Mouse (Mus musculus) olfactory bulb, adult 2 months (tissue): ENCODE results near the gene Aqr. TPM values are rescaled to one million over a fixed set of nuclear protein-coding genes. Genes with fewer than 3 reads are reported as not detected.

ENCODE experiments used
- H3K27ac ChIP-seq: fragments of 200-500 bp; 2 replicates; pipeline ENCODE4 v1.5.1; 2012; ENCODE audit warnings: low read depth, low read length; ENCODE audit not compliant: insufficient read depth
- H3K4me1 ChIP-seq: fragments of 200-500 bp; 2 replicates; pipeline ENCODE4 v1.6.1; 2012; ENCODE audit warnings: low read length; ENCODE audit not compliant: control insufficient read depth, insufficient read depth
- H3K4me3 ChIP-seq: fragments of 200-500 bp; 2 replicates; pipeline ENCODE4 v1.5.1; 2012; ENCODE audit warnings: mild to moderate bottlenecking, low read depth, low read length, moderate library complexity; ENCODE audit not compliant: insufficient read depth
- CTCF ChIP-seq: fragments of 200-500 bp; IDR thresholded peaks from 2 replicates; pipeline ENCODE4 v1.5.1; 2012; ENCODE audit warnings: low read depth, mild to moderate bottlenecking, low read length, moderate library complexity; ENCODE audit not compliant: insufficient read depth
- POLR2A ChIP-seq: fragments of 200-500 bp; IDR thresholded peaks from 2 replicates; pipeline ENCODE4 v1.6.1; 2012; ENCODE audit warnings: mild to moderate bottlenecking, low read depth, low read length, moderate library complexity; ENCODE audit not compliant: insufficient read depth
- WGBS: fragments of 180-500 bp; shearing (Covaris S2); methylation state at CpG from one replicate; pipeline ENCODE4 v1.1.7; 2018; 5-methylcytosine and 5-hydroxymethylcytosine counted together
- polyA plus RNA-seq: library from polyadenylated mRNA; stranded (reverse); fragments of >200 nt; gene quantifications from 2 replicates; pipeline ENCODE4 v1.2.4, GENCODE M21; 2012; ENCODE audit warnings: low replicate concordance; ENCODE audit not compliant: missing spikeins, insufficient read depth, insufficient read length

Aqr gene
- polyA plus RNA-seq, 1 experiment = not detected

DNA sequence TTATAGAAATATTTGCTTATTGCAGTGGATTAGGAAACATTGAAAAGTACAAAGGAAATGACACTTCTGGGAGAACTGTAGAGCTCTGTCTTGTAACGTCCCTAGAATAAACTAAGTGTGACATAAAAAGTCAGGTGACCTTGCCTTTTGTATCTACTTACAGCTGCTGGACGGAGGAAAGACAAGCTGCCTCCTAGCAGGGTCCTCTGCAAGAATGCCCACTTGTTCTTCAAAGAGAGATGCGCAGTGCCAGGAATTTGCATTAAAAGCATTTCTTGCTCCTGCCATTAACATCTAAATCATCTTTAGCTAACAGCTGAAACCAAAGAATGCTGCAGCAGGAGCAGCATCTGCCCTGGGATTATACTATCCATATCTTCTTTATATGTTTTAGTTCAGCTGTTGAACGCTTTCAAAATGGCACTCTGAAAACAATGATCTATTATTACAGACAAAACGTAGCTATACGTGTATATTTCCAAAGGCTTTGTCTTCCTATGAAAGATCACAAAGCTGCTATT is 126.7 kb downstream of the Aqr start:
- H3K27ac ChIP-seq = no peak overlapping the region
- 53% methylated on average over 6 of the region's 6 CpGs for WGBS
- TF ChIP-seq CTCF = no peak
- no peak for TF ChIP-seq POLR2A
- H3K4me3 ChIP-seq = no peak overlapping the region
- peaks cover 5% of the 10 kb centered on the region; the same call in 1 of the 2 replicates for H3K4me1 ChIP-seq

DNA sequence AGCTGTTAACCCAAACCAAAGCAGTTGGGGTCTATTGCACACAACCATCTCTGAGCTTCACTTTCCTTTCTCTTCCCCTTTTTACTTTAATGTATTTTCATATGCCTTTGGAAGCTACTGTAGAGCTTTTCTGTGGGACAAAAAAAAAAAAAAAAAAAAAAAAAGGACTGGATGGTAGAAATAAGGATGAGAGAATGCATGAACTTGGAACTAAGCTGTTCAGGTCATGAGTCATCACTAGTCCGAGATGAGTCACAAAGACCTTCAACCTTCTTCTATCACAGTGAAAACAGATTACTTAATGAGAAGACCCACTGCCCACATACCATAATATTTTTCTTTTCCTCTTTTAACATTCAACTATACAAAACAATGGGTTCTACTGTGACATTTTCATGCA is 127.2 kb downstream of the Aqr start:
- Histone ChIP-seq H3K27ac (no peak overlapping the region), H3K4me1 (peaks cover 5% of the 10 kb centered on the region; the same call in 1 of the 2 replicates), H3K4me3 (no peak overlapping the region)
- WGBS = 68% methylated on average over 1 of the region's 1 CpGs
- TF ChIP-seq POLR2A = no peak
- TF ChIP-seq CTCF = no peak

- no peak for TF ChIP-seq POLR2A
- no peak for TF ChIP-seq CTCF
- no peak overlapping the region for H3K27ac ChIP-seq
- WGBS = 95% methylated on average over 10 of the region's 10 CpGs
- H3K4me1 ChIP-seq = peaks cover 5% of the 10 kb centered on the region; the same call in 1 of the 2 replicates
- H3K4me3 ChIP-seq = no peak overlapping the region
Observed at GRCm38 (mm10) chr2:114058226-114058796, 128.5 kb downstream of the Aqr start.

GRCm38 (mm10) chr2:114057303-114057853 is 129.4 kb downstream of the Aqr start:
- H3K27ac ChIP-seq = no peak overlapping the region
- no peak overlapping the region for H3K4me3 ChIP-seq
- TF ChIP-seq CTCF (no peak), POLR2A (no peak)
- H3K4me1 ChIP-seq = peaks cover 5% of the 10 kb centered on the region; the same call in 1 of the 2 replicates
- 38% methylated on average over 10 of the region's 10 CpGs for WGBS

DNA sequence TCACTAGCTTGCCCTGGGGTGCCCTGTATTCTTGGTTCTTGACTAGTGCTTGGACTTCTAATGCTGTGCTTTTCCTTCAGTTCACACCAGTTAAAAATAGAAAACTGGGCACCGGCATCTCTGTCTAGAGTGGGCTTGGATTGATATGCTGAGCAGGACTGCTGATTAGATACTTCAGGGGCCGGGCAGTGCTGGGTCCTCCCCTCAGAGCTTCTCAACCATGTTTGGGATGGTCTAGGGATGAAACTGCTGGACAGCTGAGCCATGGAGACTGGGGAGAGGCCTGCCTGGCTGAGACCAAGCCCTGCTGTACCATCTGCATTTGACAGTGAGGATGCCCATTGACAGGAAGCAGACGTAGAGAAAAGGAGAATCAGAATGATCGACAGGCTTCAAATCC is 132.7 kb downstream of the Aqr start:
- WGBS = 79% methylated on average over 4 of the region's 4 CpGs
- Histone ChIP-seq H3K4me1 (peaks cover 5% of the 10 kb centered on the region; the same call in 1 of the 2 replicates), H3K4me3 (no peak overlapping the region), H3K27ac (no peak overlapping the region)
- TF ChIP-seq POLR2A (no peak), CTCF (no peak)

GRCm38 (mm10) chr2:114052696-114053598 is 133.9 kb downstream of the Aqr start, which contains the start of gene Actc1:
TSS of gene Actc1 (minus strand) at chr2:114053548.
- no peak for TF ChIP-seq POLR2A
- H3K4me1 ChIP-seq = peaks cover 5% of the 10 kb centered on the region; the same call in 1 of the 2 replicates
- no peak within 1 kb of the TSS for H3K27ac ChIP-seq
- WGBS = 57% methylated on average over 14 of the region's 14 CpGs
- H3K4me3 ChIP-seq = no peak within 1 kb of the TSS

GRCm38 (mm10) chr2:114051871-114052241 is 135.0 kb downstream of the Aqr start:
- Histone ChIP-seq H3K4me3 (no peak overlapping the region), H3K27ac (no peak overlapping the region), H3K4me1 (no peaks in the 10 kb centered on the region)
- TF ChIP-seq CTCF (no peak), POLR2A (no peak)
- 96% methylated on average over 14 of the region's 14 CpGs for WGBS

Other genes with a start within 250 kb of the Aqr start
- not detected in 2 replicates for gene Gjd2, start 173.4 kb downstream of the Aqr start, polyA plus RNA-seq
- not detected in 2 replicates for gene Actc1, start 133.5 kb downstream of the Aqr start, polyA plus RNA-seq
- gene Zfp770, start 14.4 kb upstream of the Aqr start, polyA plus RNA-seq = not detected in 2 replicates